Mouse (Mus musculus) heart, adult 2 months (tissue): ENCODE measurements around the gene Prkci. TPM values are rescaled to one million over a fixed set of nuclear protein-coding genes. Genes with fewer than 3 reads are reported as not detected.

Experiments used
- DNase-seq, 2 experiments: peaks; one replicate each; pipeline ENCODE4 v3.0.0; 2021
- H3K27ac ChIP-seq: fragments of 200-600 bp; 2 replicates; pipeline ENCODE4 v1.8.1; 2022
- H3K27me3 ChIP-seq: fragments of 200-500 bp; 2 replicates; pipeline ENCODE4 v1.6.1; 2012; ENCODE audit warnings: mild to moderate bottlenecking, low read length, inconsistent platforms, mixed read lengths; ENCODE audit not compliant: control insufficient read depth, insufficient read depth
- H3K36me3 ChIP-seq: fragments of 200-500 bp; 2 replicates; pipeline ENCODE4 v1.6.1; 2012; ENCODE audit warnings: low read length, inconsistent platforms; ENCODE audit not compliant: control insufficient read depth, insufficient read depth
- H3K4me1 ChIP-seq: fragments of 200-500 bp; 2 replicates; pipeline ENCODE4 v1.6.1; 2011; ENCODE audit warnings: low read length; ENCODE audit not compliant: control insufficient read depth, insufficient read depth
- H3K4me3 ChIP-seq: fragments of 200-600 bp; 2 replicates; pipeline ENCODE4 v1.8.1; 2022
- H3K79me2 ChIP-seq: fragments of 200-500 bp; replicated peaks from 2 replicates; pipeline ENCODE4 v1.6.1; 2012; ENCODE audit warnings: mild to moderate bottlenecking, inconsistent platforms, low read length, moderate library complexity, mixed read lengths; ENCODE audit not compliant: control insufficient read depth, insufficient read depth
- H3K9ac ChIP-seq: fragments of 200-500 bp; 2 replicates; pipeline ENCODE4 v1.6.1; 2012; ENCODE audit warnings: low read depth, mild to moderate bottlenecking, control low read depth, inconsistent platforms, low read length, mixed read lengths
- CTCF ChIP-seq: fragments of 200-600 bp; IDR thresholded peaks from 2 replicates; pipeline ENCODE4 v1.8.1; 2022; ENCODE audit warnings: antibody characterized with exemption, mild to moderate bottlenecking, moderate library complexity
- EP300 ChIP-seq: fragments of 200-500 bp; IDR thresholded peaks from 2 replicates; pipeline ENCODE4 v1.6.1; 2011; ENCODE audit warnings: low read depth, low read length, control low read depth; ENCODE audit not compliant: insufficient read depth
- POLR2A ChIP-seq: fragments of 200-500 bp; IDR thresholded peaks from 2 replicates; pipeline ENCODE4 v1.6.1; 2011; ENCODE audit warnings: mild to moderate bottlenecking, low read depth, low read length, control low read depth; ENCODE audit not compliant: insufficient read depth
- WGBS: fragments of 180-500 bp; shearing (Covaris S2); methylation state at CpG from one replicate; pipeline ENCODE4 v1.1.7; 2018; 5-methylcytosine and 5-hydroxymethylcytosine counted together
- intact Hi-C: fragments of 180-260 bp; cut with DNase I; formaldehyde crosslinking; loops from one replicate; pipeline ENCODE4 v1.15.1; 2025
- polyA plus RNA-seq: library from polyadenylated mRNA; depleted of rRNA; stranded (reverse); fragments of >200 nt; gene quantifications from 2 replicates; pipeline ENCODE4 v1.2.3, GENCODE M21; 2012
- total RNA-seq, 2 experiments: library from RNA; stranded (reverse); gene quantifications; 2 replicates each; pipeline ENCODE4 v1.2.3; 2021

The Prkci gene
- total and polyA plus RNA-seq, 3 experiments, result 6.4 to 13.7 (median 7.9) TPM

GRCm38 (mm10) chr3:30959868-30960831, 35.4 kb upstream of the Prkci start:
- Histone ChIP-seq H3K4me3 (no peak overlapping the region), H3K4me1 (no peaks in the 10 kb centered on the region), H3K27me3 (no peaks in the 10 kb centered on the region), H3K79me2 (peaks cover 2% of the 10 kb centered on the region; the same call in 1 of the 2 replicates), H3K27ac (no peak overlapping the region), H3K9ac (no peak overlapping the region), H3K36me3 (peaks cover 19% of the 10 kb centered on the region)
- intact Hi-C loops, result loop anchor here (10.0 kb wide), 1 partner anchor 165 kb away; the partner anchor contains the start of gene Sec62
- WGBS, result 69% methylated on average over 7 of the region's 7 CpGs
- no peak for DNase-seq
- TF ChIP-seq CTCF (no peak), POLR2A (no peak), EP300 (no peak)

GRCm38 (mm10) chr3:30963100-30963499, 32.4 kb upstream of the Prkci start:
- Histone ChIP-seq H3K27ac (no peak overlapping the region), H3K27me3 (no peaks in the 10 kb centered on the region), H3K4me1 (peaks cover 4% of the 10 kb centered on the region), H3K79me2 (peaks cover 7% of the 10 kb centered on the region), H3K9ac (no peak overlapping the region), H3K4me3 (no peak overlapping the region), H3K36me3 (peaks cover 21% of the 10 kb centered on the region)
- TF ChIP-seq CTCF (peak; percentile 59), POLR2A (no peak)
- no peak for DNase-seq
- intact Hi-C loops, result loop anchor here (10.0 kb wide), 1 partner anchor 168 kb away; the partner anchor contains the start of gene Sec62
- WGBS, result 97% methylated on average over 4 of the region's 4 CpGs

- intact Hi-C loops, result loop anchor here (10.0 kb wide), 1 partner anchor 169 kb away; the partner anchor contains the start of gene Sec62
- Histone ChIP-seq H3K4me1 (peaks cover 5% of the 10 kb centered on the region), H3K9ac (no peak overlapping the region), H3K36me3 (peaks cover 19% of the 10 kb centered on the region), H3K79me2 (peaks cover 9% of the 10 kb centered on the region), H3K27ac (no peak overlapping the region), H3K27me3 (no peaks in the 10 kb centered on the region), H3K4me3 (no peak overlapping the region)
- TF ChIP-seq POLR2A (no peak), CTCF (no peak), EP300 (no peak)
- WGBS, result 95% methylated on average over 3 of the region's 3 CpGs
- no peak for DNase-seq
Measured at GRCm38 (mm10) chr3:30964216-30964615, 31.3 kb upstream of the Prkci start.

GRCm38 (mm10) chr3:30965644-30966043, 29.9 kb upstream of the Prkci start:
- Histone ChIP-seq H3K9ac (no peak overlapping the region), H3K4me3 (no peak overlapping the region), H3K36me3 (peaks cover 17% of the 10 kb centered on the region), H3K4me1 (peaks cover 6% of the 10 kb centered on the region), H3K27me3 (no peaks in the 10 kb centered on the region), H3K79me2 (peaks cover 9% of the 10 kb centered on the region), H3K27ac (no peak overlapping the region)
- no peak for TF ChIP-seq EP300
- TF ChIP-seq CTCF, result no peak
- TF ChIP-seq POLR2A, result no peak
- 90% methylated on average over 13 of the region's 13 CpGs for WGBS
- intact Hi-C loops, result loop anchor here (5.0 to 10.0 kb wide), 3 partner anchors 127 to 172 kb away; partner anchors contain the start of gene Sec62
- DNase-seq, result no peak

GRCm38 (mm10) chr3:30968531-30969092, 26.9 kb upstream of the Prkci start:
- Histone ChIP-seq H3K9ac (peak overlapping the region; percentile 93), H3K79me2 (peaks cover 7% of the 10 kb centered on the region), H3K4me1 (peaks cover 6% of the 10 kb centered on the region), H3K36me3 (peaks cover 14% of the 10 kb centered on the region), H3K4me3 (peak overlapping the region; percentile 96), H3K27ac (peak overlapping the region; percentile 79), H3K27me3 (no peaks in the 10 kb centered on the region)
- under 1% methylated on average over 54 of the region's 54 CpGs for WGBS
- DNase-seq, result peak; percentile 64 to 70
- intact Hi-C loops, result loop anchor here (2.0 to 10.0 kb wide), 4 partner anchors 26 to 174 kb away; partner anchors contain the start of genes Prkci and Sec62
- TF ChIP-seq EP300 (no peak), POLR2A (no peak), CTCF (no peak)

- intact Hi-C loops, result loop anchor here (2.0 to 10.0 kb wide), 4 partner anchors 26 to 174 kb away; partner anchors contain the start of genes Prkci and Sec62
- peak within 1 kb of the TSS; percentile 93 for H3K9ac ChIP-seq
- peak within 1 kb of the TSS; percentile 96 for H3K4me3 ChIP-seq
- H3K27ac ChIP-seq, result peak within 1 kb of the TSS; percentile 79
- H3K27me3 ChIP-seq, result no peaks in the 10 kb centered on the region
- no peak for TF ChIP-seq CTCF
- TF ChIP-seq POLR2A, result peak; percentile 90
- 0 out of 2 replicates have a peak, but pooled peaks have one; percentile 33 for TF ChIP-seq EP300
- peaks cover 6% of the 10 kb centered on the region for H3K4me1 ChIP-seq
- H3K79me2 ChIP-seq, result peaks cover 7% of the 10 kb centered on the region
- peak; percentile 91 to 93 for DNase-seq
- peaks cover 11% of the 10 kb centered on the region for H3K36me3 ChIP-seq
- WGBS, result under 1% methylated on average over 34 of the region's 34 CpGs
Measured at GRCm38 (mm10) chr3:30969104-30969581, 26.4 kb upstream of the Prkci start, which contains the start of gene Phc3. TSS of gene Phc3 (minus strand) at chr3:30969415.
